Mouse (Mus musculus): ENCODE results near the gene P2ry6. TPM values are rescaled to one million over a fixed set of nuclear protein-coding genes. Genes with fewer than 3 reads are reported as not detected.

Gene P2ry6
- polyA plus RNA-seq, 1 experiment from 2014 or later, result 2.5 TPM

DNA sequence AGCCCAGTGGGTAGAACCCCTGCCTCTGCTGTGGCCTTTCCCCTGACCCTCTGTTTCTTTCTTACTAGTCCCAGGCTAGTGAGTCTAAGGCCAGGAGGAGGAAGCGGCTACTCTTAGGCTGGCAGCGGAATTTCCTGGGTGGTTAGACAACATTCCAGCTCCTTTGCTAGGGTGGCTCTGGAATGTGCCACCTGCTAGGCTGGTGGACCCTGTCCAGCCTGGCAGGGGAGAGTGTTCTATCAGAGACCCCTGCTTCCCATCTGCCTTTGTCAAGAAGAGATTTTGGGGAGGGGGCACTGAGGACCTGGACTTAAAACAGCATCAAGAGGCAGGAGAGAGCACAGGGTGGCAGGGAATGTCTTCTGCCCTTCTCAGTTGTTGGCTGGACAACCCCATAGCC, 31.8 kb upstream of the P2ry6 start:
- peaks cover 5% of the 10 kb centered on the region; the same call in 1 of the 2 replicates for H3K27me3 ChIP-seq (ENCODE audit: control insufficient read depth, insufficient read depth, low read length)
- H3K4me1 ChIP-seq (ENCODE audit: control insufficient read depth, insufficient read depth, low read length), result peaks cover 3% of the 10 kb centered on the region
- H3K9me3 ChIP-seq (ENCODE audit: control insufficient read depth, low read length), result no peaks in the 10 kb centered on the region
- no peaks in the 10 kb centered on the region for H3K36me3 ChIP-seq (ENCODE audit: control insufficient read depth, insufficient read depth, low read length)
- no peak overlapping the region for H3K4me3 ChIP-seq (ENCODE audit: low read depth, low read length)
- no peak overlapping the region for H3K4me2 ChIP-seq (ENCODE audit: low read depth, severe bottlenecking)
- H3K9ac ChIP-seq (ENCODE audit: low read length), result no peak overlapping the region
- no peak for ATAC-seq (ENCODE audit: insufficient number of reproducible peaks, low FRiP score, low TSS enrichment, low read depth)
- DNase-seq (ENCODE audit: low spot score), result no peak
- 72% methylated on average over 2 of the region's 2 CpGs for WGBS
- no peak overlapping the region for H3K27ac ChIP-seq (replicated peaks; ENCODE audit: low read depth, low read length)

DNA sequence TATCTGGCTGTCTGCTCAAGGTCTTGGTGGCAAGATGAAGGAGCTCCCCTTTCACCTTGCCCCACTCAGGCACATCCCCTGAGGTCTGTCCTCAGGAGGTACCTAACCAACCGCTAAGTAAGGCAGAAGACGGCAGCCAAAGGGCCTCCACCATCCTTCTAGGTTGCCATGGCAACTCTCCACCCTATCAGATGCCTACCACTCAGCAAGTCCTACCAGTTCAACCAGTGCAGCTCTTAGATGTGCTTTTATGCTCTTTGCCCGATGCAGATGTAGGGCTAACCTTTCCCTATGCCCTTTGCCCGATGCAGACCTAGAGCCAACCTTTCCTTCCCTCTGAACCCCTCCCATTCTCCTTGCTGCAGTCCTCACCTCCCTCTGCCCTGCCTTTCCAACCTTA, 30.7 kb upstream of the P2ry6 start:
- Histone ChIP-seq H3K27me3 (ENCODE audit: control insufficient read depth, insufficient read depth, low read length) (no peaks in the 10 kb centered on the region), H3K9me3 (ENCODE audit: control insufficient read depth, low read length) (no peaks in the 10 kb centered on the region), H3K4me2 (ENCODE audit: low read depth, severe bottlenecking) (no peak overlapping the region), H3K4me3 (ENCODE audit: low read depth, low read length) (no peak overlapping the region), H3K36me3 (ENCODE audit: control insufficient read depth, insufficient read depth, low read length) (no peaks in the 10 kb centered on the region), H3K27ac (replicated peaks; ENCODE audit: low read depth, low read length) (no peak overlapping the region), H3K4me1 (ENCODE audit: control insufficient read depth, insufficient read depth, low read length) (peaks cover 3% of the 10 kb centered on the region), H3K9ac (ENCODE audit: low read length) (no peak overlapping the region)
- 66% methylated on average over 4 of the region's 4 CpGs for WGBS
- no peak for ATAC-seq (ENCODE audit: insufficient number of reproducible peaks, low FRiP score, low TSS enrichment, low read depth)
- no peak for DNase-seq (ENCODE audit: low spot score)

DNA sequence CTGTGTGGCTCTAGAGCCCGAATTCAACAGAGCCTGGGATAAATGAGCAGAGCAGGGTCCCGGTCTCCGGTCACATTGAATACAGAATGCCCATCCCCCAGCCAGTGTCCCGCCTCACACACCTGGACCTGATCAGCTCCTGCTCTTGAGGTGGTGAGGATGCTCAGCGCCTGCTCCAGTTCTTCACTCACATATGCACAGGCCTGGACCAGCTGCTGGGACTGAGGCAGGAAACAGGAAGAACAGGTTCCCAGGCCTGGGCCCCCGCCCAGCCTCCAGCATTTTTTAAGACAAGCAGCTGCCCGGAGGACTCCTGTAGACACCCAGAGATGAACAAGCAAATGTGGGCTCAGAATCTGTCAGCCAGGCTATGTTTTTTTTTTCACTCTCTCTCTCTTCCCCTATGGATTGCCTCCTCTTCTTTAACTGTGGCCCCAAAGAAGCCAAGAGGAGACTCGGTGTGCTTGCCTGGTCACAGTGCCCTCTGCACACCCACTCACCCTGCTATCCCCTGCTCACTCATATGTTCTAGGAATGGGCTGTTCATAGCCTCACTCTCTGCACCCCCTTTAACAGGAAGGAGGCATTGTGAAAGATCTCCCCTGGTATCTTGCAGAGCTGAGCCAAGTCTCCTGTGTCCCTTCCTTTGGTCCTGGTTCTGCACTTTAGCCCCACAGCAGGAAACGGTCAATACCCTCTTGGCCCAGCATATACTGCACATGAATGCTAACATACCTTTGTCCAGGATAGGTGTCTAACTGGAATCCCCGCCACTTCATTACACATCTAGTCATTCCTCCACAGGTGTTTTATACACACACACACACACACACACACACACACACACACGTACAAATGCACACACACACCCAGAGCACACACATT, 29.2 kb upstream of the P2ry6 start:
- Histone ChIP-seq H3K9me3 (ENCODE audit: control insufficient read depth, low read length) (no peaks in the 10 kb centered on the region), H3K4me1 (ENCODE audit: control insufficient read depth, insufficient read depth, low read length) (peaks cover 3% of the 10 kb centered on the region), H3K4me3 (ENCODE audit: low read depth, low read length) (no peak overlapping the region), H3K36me3 (ENCODE audit: control insufficient read depth, insufficient read depth, low read length) (no peaks in the 10 kb centered on the region), H3K4me2 (ENCODE audit: low read depth, severe bottlenecking) (no peak overlapping the region), H3K27me3 (ENCODE audit: control insufficient read depth, insufficient read depth, low read length) (no peaks in the 10 kb centered on the region), H3K9ac (ENCODE audit: low read length) (no peak overlapping the region), H3K27ac (replicated peaks; ENCODE audit: low read depth, low read length) (no peak overlapping the region)
- ATAC-seq (ENCODE audit: insufficient number of reproducible peaks, low FRiP score, low TSS enrichment, low read depth) (peak; percentile 72), DNase-seq (ENCODE audit: low spot score) (peak; percentile 60)
- WGBS, result 61% methylated on average over 11 of the region's 11 CpGs

DNA sequence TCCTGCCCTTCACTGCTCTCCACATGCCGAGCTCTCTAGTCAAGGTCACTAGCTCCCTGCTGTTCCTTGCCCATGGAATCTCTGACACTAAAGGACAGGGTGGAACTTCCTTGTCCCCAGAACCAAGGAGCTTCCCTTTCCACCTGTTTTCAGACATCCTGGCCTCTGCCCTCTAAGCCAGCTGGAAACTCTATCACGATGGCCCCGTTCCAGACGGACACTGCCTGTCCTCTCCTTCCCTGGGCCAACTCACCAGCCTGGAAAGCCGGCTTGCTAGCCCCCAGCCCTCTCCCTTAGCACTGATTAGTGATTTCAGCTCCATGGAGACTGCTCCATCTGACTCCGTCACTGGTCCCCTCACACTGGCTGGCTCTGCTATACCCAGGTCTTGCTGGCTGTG, 27.8 kb upstream of the P2ry6 start:
- H3K4me3 ChIP-seq (ENCODE audit: low read depth, low read length), result no peak overlapping the region
- H3K27me3 ChIP-seq (ENCODE audit: control insufficient read depth, insufficient read depth, low read length), result no peaks in the 10 kb centered on the region
- H3K36me3 ChIP-seq (ENCODE audit: control insufficient read depth, insufficient read depth, low read length), result no peaks in the 10 kb centered on the region
- no peaks in the 10 kb centered on the region for H3K9me3 ChIP-seq (ENCODE audit: control insufficient read depth, low read length)
- 84% methylated on average over 6 of the region's 6 CpGs for WGBS
- H3K4me1 ChIP-seq (ENCODE audit: control insufficient read depth, insufficient read depth, low read length), result peaks cover 3% of the 10 kb centered on the region
- no peak overlapping the region for H3K27ac ChIP-seq (replicated peaks; ENCODE audit: low read depth, low read length)
- DNase-seq (ENCODE audit: low spot score) (no peak), ATAC-seq (ENCODE audit: insufficient number of reproducible peaks, low FRiP score, low TSS enrichment, low read depth) (no peak)
- H3K4me2 ChIP-seq (ENCODE audit: low read depth, severe bottlenecking), result no peak overlapping the region
- no peak overlapping the region for H3K9ac ChIP-seq (ENCODE audit: low read length)

DNA sequence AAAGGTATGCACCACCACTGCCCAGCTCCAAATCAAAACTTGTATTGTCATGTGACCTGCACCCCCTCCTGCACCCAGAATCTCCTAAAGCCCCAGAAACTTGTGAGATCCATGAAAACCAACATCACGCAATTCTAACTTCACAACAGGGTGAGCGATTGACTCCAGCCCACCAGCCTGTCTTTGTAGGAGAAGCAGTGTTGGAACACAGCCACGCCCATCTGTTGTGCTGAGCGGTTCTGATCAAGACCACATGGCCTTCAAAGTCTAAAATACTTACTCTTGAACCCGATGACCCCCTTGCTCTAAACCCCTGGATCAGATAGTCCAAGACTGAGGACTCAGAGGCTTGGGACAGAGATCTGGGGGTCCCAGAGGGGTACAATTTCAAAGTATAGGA, 25.2 kb upstream of the P2ry6 start:
- no peaks in the 10 kb centered on the region for H3K9me3 ChIP-seq (ENCODE audit: control insufficient read depth, low read length)
- H3K4me2 ChIP-seq (ENCODE audit: low read depth, severe bottlenecking), result no peak overlapping the region
- whole genome bisulfite sequencing, result 71% methylated on average over 5 of the region's 5 CpGs
- H3K4me3 ChIP-seq (ENCODE audit: low read depth, low read length), result no peak overlapping the region
- H3K9ac ChIP-seq (ENCODE audit: low read length), result no peak overlapping the region
- no peaks in the 10 kb centered on the region for H3K27me3 ChIP-seq (ENCODE audit: control insufficient read depth, insufficient read depth, low read length)
- peaks cover 3% of the 10 kb centered on the region for H3K4me1 ChIP-seq (ENCODE audit: control insufficient read depth, insufficient read depth, low read length)
- ATAC-seq (ENCODE audit: insufficient number of reproducible peaks, low FRiP score, low TSS enrichment, low read depth) (no peak), DNase-seq (ENCODE audit: low spot score) (no peak)
- H3K36me3 ChIP-seq (ENCODE audit: control insufficient read depth, insufficient read depth, low read length), result no peaks in the 10 kb centered on the region
- no peak overlapping the region for H3K27ac ChIP-seq (replicated peaks; ENCODE audit: low read depth, low read length)

DNA sequence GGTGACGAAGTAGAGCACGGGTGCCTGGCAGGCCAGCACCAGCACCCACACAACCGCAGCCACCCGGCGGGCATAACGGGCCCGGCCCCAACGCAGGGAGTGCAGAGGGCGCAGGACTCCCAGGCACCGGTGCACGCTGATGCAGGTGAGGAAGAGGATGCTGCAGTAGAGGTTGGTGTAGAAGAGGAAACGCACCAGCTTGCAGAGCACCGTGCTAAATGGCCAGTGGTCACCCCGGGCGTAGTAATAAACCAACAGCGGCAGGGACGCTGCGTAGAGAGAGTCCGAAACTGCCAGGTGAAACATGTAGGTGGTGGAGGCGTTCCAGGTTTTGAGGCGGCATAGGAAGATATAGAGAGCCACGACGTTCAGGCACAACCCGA, 24.1 kb upstream of the P2ry6 start:
- H3K4me1 ChIP-seq (ENCODE audit: control insufficient read depth, insufficient read depth, low read length), result peaks cover 3% of the 10 kb centered on the region

DNA sequence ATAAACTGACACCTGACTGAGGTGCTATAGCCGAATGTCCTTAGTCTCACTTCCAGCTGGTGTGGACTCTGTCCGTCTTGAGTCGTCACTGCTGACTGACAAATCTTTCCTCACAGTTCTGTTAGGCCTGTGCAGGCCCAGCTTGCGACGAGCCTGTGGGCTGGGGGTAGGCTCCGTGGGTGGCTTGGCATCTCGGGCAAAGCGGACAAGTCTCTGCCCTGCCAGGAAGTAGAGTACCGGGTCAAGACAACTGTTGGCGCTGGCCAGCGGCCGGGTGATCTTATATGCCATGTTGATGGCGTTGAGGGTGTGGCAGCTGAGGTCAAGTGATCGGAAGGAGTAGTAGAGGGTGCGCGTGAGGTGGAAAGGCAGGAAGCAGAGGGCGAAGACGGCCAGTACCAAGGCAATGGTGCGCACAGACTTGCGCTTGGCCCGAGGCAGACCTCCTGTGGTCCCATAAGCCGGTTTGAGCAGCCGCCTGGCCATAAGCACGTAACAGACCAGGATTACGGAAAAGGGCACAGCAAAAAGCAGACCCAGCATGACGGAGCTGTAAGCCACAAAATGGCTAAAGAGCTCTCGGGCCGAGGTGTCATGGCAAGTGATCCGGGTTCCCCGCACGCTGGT, 23.6 kb upstream of the P2ry6 start:
- WGBS, result 81% methylated on average over 31 of the region's 31 CpGs
- ATAC-seq (ENCODE audit: insufficient number of reproducible peaks, low FRiP score, low TSS enrichment, low read depth), result no peak
- Histone ChIP-seq H3K27ac (replicated peaks; ENCODE audit: low read depth, low read length) (no peak overlapping the region), H3K9ac (ENCODE audit: low read length) (no peak overlapping the region), H3K4me2 (ENCODE audit: low read depth, severe bottlenecking) (no peak overlapping the region), H3K4me3 (ENCODE audit: low read depth, low read length) (no peak overlapping the region), H3K27me3 (ENCODE audit: control insufficient read depth, insufficient read depth, low read length) (no peaks in the 10 kb centered on the region), H3K36me3 (ENCODE audit: control insufficient read depth, insufficient read depth, low read length) (no peaks in the 10 kb centered on the region), H3K4me1 (ENCODE audit: control insufficient read depth, insufficient read depth, low read length) (no peaks in the 10 kb centered on the region), H3K9me3 (ENCODE audit: control insufficient read depth, low read length) (no peaks in the 10 kb centered on the region)
- no peak for DNase-seq (ENCODE audit: low spot score)

More for the DNA sequence above, 24.1 kb upstream of the P2ry6 start:
- Histone ChIP-seq H3K27ac (replicated peaks; ENCODE audit: low read depth, low read length) (no peak overlapping the region), H3K27me3 (ENCODE audit: control insufficient read depth, insufficient read depth, low read length) (no peaks in the 10 kb centered on the region), H3K9ac (ENCODE audit: low read length) (no peak overlapping the region), H3K4me3 (ENCODE audit: low read depth, low read length) (no peak overlapping the region), H3K4me2 (ENCODE audit: low read depth, severe bottlenecking) (no peak overlapping the region), H3K9me3 (ENCODE audit: control insufficient read depth, low read length) (no peaks in the 10 kb centered on the region), H3K36me3 (ENCODE audit: control insufficient read depth, insufficient read depth, low read length) (no peaks in the 10 kb centered on the region)
- 86% methylated on average over 24 of the region's 24 CpGs for WGBS
- ATAC-seq (ENCODE audit: insufficient number of reproducible peaks, low FRiP score, low TSS enrichment, low read depth) (no peak), DNase-seq (ENCODE audit: low spot score) (no peak)

DNA sequence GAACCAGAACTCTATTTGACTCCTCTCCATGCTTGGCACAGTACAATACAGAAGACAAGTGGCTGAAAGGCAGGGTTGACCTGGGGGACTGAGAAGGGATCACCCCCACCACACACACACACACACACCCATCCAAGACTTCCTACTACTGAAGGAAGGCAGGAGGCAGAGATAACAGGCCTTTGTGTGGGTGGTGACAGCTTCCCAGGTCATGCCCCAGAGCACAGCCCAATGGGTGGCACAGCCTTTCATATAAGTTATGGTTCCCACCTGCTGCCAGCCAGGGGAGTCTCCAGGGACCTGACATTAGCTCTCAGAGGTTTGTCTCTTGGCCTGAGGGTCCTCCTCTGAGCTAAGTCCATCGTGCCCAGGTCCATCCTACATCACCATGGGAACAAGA, 22.8 kb upstream of the P2ry6 start:
- no peaks in the 10 kb centered on the region for H3K27me3 ChIP-seq (ENCODE audit: control insufficient read depth, insufficient read depth, low read length)
- H3K9me3 ChIP-seq (ENCODE audit: control insufficient read depth, low read length), result no peaks in the 10 kb centered on the region
- DNase-seq (ENCODE audit: low spot score), result no peak
- 80% methylated on average over 1 of the region's 1 CpGs for whole genome bisulfite sequencing
- H3K9ac ChIP-seq (ENCODE audit: low read length), result no peak overlapping the region
- no peaks in the 10 kb centered on the region for H3K4me1 ChIP-seq (ENCODE audit: control insufficient read depth, insufficient read depth, low read length)
- no peak overlapping the region for H3K27ac ChIP-seq (replicated peaks; ENCODE audit: low read depth, low read length)
- H3K4me3 ChIP-seq (ENCODE audit: low read depth, low read length), result no peak overlapping the region
- no peak for ATAC-seq (ENCODE audit: insufficient number of reproducible peaks, low FRiP score, low TSS enrichment, low read depth)
- no peak overlapping the region for H3K4me2 ChIP-seq (ENCODE audit: low read depth, severe bottlenecking)
- no peaks in the 10 kb centered on the region for H3K36me3 ChIP-seq (ENCODE audit: control insufficient read depth, insufficient read depth, low read length)

Data from limb, embryonic 11.5 days (tissue).